Mouse (Mus musculus) liver, adult (tissue): ENCODE data around the gene Rasgef1b.

Experiments used
- GATA4 ChIP-seq: IDR thresholded peaks from 2 replicates; pipeline ENCODE4 v1.6.1; 2014; ENCODE audit warnings: mild to moderate bottlenecking, low read length; ENCODE audit not compliant: insufficient replicate concordance

The Rasgef1b gene

GRCm38 (mm10) chr5:99497856-99498255 lies 231.0 kb downstream of the Rasgef1b start:
- TF ChIP-seq GATA4, result no peak

GRCm38 (mm10) chr5:99496931-99497782 lies 231.7 kb downstream of the Rasgef1b start:
- TF ChIP-seq GATA4, result no peak

- TF ChIP-seq GATA4, result no peak
Observed at GRCm38 (mm10) chr5:99496157-99496453, 232.8 kb downstream of the Rasgef1b start.

- no peak for TF ChIP-seq GATA4
Observed at GRCm38 (mm10) chr5:99495354-99496156, 233.3 kb downstream of the Rasgef1b start.

GRCm38 (mm10) chr5:99493861-99494260 lies 235.0 kb downstream of the Rasgef1b start:
- TF ChIP-seq GATA4, result no peak

- TF ChIP-seq GATA4, result no peak
Observed at GRCm38 (mm10) chr5:99493017-99493416, 235.8 kb downstream of the Rasgef1b start.

- no peak for TF ChIP-seq GATA4
Observed at GRCm38 (mm10) chr5:99488479-99489158, 240.2 kb downstream of the Rasgef1b start.

GRCm38 (mm10) chr5:99487009-99487858 lies 241.6 kb downstream of the Rasgef1b start:
- no peak for TF ChIP-seq GATA4

- TF ChIP-seq GATA4, result no peak
Observed at GRCm38 (mm10) chr5:99483162-99483561, 245.7 kb downstream of the Rasgef1b start.

- no peak for TF ChIP-seq GATA4
Observed at GRCm38 (mm10) chr5:99482524-99482923, 246.3 kb downstream of the Rasgef1b start.

- no peak for TF ChIP-seq GATA4
Observed at GRCm38 (mm10) chr5:99482016-99482415, 246.8 kb downstream of the Rasgef1b start.

- no peak for TF ChIP-seq GATA4
Observed at GRCm38 (mm10) chr5:99480078-99481031, 248.5 kb downstream of the Rasgef1b start.

GRCm38 (mm10) chr5:99479263-99480077 lies 249.4 kb downstream of the Rasgef1b start:
- TF ChIP-seq GATA4, result no peak
